Mouse (Mus musculus): ENCODE results near the gene Gucy1b2.

- TF ChIP-seq GATA1 (IDR thresholded peaks at IDR 0.05; ENCODE audit: low read length) = no peak
- no peak for TF ChIP-seq TAL1 (IDR thresholded peaks at IDR 0.05; ENCODE audit: low read length)
These were observed 85.3 kb downstream of the Gucy1b2 start for GRCm38 (mm10) chr14:62370819-62371218.

Measured in erythroblast, embryonic 14.5 days (primary cell).